Mouse (Mus musculus) kidney, postnatal 14 days (tissue): Measurements from ENCODE around the gene Nedd8.
A peak's percentile ranks its signal among the peaks of the same experiment; 100 is the strongest.

ENCODE experiments used
- DNase-seq: peaks from one replicate; pipeline ENCODE4 v3.0.0; 2022; ENCODE audit warnings: mixed read lengths

Nedd8 gene

DNA sequence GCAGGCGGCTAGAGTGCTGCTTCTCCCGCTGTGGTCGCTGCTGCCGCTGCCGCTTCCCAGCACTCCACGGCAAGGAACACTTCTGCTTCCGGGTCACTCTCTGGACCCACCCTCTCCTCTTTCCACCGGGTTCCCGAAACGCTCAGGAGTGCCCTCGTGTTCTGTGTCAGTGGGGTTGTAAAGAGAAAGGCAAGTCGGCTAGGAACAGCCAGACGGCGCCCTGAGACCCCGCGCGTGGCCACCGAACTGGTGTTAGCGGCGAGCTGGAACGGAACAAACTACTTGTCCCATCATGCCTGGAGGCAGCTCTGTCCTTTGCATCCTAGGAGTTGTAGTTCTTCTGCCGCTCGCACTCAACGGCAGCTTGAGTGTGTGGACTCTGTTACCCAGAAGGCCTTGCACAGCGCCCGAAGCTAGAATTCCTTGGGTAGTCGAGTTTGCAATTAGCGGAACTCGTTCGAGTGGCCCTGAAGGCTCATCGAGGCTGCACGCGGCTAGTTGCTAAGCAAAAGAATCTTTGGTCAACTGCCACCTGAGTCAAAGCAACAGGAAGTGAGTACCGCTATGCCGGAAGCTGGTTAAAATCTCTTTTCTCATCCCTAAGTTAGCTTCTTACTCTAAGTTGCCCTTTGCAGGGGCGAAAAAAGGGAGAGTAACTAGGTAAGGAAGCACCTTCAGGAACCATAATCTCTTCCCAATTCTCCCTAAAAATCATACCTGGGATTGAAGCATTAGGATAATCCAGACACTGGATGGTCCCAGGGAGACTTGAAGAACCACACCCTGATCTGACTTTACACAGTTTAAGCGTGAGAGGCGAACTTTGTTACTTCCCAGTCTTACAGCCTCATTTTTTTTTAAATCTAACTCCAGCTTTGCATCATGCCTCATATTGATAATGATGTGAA, at the start of gene Nedd8, which contains the start of gene Gmpr2:
TSS of gene Nedd8 (minus strand) at position 292 of the 908 bp plus-strand sequence.
TSS of gene Gmpr2 (plus strand) at position 109 of the 908 bp plus-strand sequence.
- peak; percentile 95 for DNase-seq

DNA sequence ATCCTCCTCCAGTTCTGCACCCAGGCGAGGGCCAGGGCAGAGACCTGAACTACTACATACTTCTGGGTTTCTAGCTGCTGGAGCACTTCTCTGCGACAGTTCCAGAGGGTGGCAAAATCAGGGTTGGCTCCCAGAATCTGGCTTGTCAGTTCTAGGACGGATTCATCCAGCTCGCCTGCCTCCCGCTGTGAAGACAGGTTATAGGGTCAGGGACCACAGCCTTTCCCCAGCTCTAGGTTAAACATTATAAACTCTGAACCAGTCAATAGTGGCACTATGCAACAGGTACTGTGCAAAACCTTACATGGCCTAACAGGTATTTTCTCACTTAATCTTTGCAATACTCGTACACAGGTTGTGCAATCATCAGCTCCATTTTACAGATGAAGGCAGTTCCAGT, 49.2 kb upstream of the Nedd8 start:
- peak; percentile 63 for DNase-seq

- DNase-seq, result no peak
Measured at GRCm38 (mm10) chr14:55720666-55721065, 48.7 kb upstream of the Nedd8 start.

DNA sequence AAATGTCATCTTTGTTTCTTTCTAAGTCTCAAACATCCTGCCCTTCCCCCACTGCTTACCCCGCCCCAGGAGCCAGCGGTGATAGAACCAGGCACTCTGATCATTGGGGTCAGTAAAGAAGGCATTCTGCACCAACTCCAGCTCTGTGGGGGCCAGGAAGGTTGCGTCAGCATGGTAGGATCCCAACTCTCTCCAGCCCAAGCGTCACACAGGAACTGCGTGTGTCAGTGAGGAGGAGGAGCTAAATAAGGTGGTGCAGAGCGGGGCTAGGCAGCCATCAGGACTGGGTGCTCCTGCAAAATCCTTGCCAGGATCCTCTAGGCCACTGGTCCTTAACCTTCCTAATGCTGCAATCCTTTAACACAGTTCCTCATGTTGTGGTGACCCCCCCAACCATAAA, 47.8 kb upstream of the Nedd8 start:
- DNase-seq, result no peak

DNA sequence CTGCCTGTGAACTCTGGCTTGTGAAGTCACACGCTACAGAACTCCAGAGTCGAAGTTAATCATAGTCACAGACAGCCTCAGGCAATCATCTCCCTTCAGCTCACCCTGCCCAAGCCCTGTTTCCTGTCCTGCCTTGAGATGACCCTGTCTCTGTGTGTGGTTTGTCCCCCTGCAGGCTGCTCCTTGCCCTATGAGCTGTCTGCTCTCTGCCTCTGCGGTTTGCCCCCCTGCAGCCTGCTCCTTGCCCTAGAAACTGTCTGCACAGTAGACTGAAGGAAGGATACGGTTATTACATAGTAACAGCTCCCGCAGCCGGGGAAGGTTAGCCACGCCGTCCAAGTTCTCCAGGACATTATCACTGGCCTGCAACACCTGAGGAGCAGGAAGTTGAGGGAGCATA, 45.0 kb upstream of the Nedd8 start:
- peak; percentile 78 for DNase-seq

DNA sequence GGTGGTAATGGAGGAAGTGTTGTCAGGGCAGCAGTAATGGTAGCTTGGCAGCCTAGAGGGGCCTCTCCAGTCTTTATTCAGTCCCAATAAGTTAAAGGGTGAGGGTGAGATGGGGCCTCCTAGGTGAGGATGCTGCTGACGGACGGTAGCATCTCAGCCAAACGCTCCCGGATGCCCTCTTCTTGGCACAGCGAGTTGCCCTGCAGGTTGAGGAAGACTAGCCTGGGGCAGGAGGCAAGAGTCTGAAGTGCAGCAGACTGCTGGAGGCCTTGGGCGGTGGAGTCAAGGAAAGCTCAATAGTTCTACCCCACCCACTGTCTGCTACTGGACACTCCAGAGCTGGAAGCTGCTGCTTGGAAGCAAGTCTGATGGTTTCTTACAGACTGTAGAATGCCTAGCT, 44.3 kb upstream of the Nedd8 start:
- DNase-seq, result peak; percentile 47

GRCm38 (mm10) chr14:55714893-55715292, 43.0 kb upstream of the Nedd8 start:
- no peak for DNase-seq

DNA sequence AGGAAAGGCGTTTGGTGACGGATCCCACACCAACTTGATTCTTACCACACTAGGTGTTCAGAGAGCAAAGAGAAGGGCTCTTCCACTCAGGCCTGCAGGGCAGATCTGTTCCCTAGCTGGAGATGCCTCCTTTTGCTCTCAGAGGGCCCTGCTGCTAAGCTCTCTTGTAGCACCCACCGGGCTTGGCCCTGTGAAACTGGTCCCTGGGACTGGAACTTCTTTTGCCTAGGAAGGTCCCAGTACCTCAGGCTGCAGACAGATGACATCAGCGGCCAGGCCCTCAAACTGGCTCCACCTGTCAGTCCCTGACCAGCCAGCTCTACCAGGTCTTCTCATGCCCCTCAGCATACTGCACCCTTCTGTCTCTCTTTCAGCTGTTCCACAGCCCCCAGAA, 41.8 kb upstream of the Nedd8 start, which contains the start of gene Tgm1:
TSS of gene Tgm1 (minus strand) at position 198 of the 394 bp plus-strand sequence.
- no peak for DNase-seq

- peak; percentile 77 for DNase-seq
Measured at GRCm38 (mm10) chr14:55713007-55713728, 41.2 kb upstream of the Nedd8 start.

GRCm38 (mm10) chr14:55711786-55712185, 39.9 kb upstream of the Nedd8 start:
- no peak for DNase-seq

DNA sequence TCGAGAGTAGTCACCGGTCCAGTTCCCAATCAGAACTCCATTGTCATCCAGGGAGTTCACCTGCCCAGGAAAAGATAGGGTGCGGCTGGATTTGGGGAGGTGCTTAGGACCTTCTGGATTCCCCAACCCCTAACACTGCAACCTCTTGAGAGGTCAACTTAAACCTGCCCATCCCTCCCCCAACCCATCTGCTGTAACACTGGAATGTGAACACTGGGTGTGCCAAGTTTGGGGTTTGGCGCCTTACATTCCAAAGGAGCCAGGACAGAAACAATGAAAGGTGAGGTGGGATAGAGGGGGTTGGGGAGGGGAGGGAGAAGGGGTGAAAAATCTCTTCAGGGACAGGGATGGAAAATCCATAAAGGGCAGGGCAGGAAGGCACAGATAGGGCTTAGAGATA, 37.6 kb upstream of the Nedd8 start:
- DNase-seq, result no peak

DNA sequence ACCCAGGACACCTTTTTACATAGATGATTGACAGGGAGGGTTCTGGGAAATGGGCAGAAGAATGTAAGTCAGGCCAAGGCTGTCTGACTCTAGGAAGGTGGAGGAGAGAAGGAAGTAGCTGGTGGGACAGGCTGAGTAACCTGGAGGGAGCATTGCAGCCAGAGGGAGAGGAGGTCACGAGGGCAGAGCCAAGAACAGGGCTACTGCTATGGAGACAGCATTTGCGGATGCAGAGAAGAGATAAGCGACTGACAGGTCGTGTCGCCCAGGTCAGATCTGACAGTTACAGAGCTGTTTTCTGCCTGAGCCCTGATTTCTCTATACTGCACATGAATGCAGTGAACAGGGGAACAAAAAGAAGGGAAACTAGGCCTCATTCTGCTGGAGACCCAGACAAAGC, 35.5 kb upstream of the Nedd8 start:
- DNase-seq, result no peak

GRCm38 (mm10) chr14:55706051-55706600, 34.2 kb upstream of the Nedd8 start:
- DNase-seq, result no peak

GRCm38 (mm10) chr14:55702761-55703160, 30.8 kb upstream of the Nedd8 start:
- DNase-seq, result no peak

- no peak for DNase-seq
Measured at GRCm38 (mm10) chr14:55701131-55701530, 29.2 kb upstream of the Nedd8 start.

DNA sequence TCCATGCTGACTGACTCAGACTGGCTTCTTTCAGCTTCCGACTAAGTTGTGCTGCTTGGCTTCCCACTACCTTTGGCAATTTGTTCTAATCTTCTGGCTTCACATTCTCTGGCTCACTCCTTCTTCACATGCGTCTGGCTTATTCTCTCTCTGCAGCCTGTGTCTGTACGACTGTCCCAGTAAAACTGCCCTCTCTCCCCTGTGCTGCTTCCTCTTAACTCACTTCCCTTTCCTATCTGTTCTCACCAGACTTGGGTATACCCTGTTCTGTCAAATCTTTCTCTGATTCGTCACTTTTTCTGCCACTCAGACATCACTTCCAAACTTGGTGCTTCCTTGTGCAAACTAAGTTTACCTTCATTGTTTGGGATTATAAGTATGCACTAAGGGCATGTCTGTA, 25.3 kb upstream of the Nedd8 start:
- DNase-seq, result no peak

DNA sequence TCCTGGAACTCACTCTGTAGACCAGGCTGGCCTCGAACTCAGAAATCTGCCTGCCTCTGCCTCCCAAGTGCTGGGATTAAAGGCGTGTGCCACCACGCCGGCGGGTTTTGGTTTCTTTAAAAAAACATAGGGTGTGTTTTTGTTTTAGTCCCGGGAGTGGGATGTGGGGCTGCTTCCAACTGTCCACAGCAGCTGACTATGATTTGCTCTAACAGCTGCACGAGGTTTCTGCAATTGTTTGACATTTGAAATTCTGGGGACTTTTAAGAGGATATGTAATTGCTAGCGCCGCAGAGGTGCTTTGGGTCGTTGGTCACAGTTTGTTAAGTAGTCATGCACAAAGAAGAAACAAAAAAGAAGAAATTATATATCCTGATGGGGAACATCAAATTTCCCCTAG, 17.5 kb upstream of the Nedd8 start:
- no peak for DNase-seq

DNA sequence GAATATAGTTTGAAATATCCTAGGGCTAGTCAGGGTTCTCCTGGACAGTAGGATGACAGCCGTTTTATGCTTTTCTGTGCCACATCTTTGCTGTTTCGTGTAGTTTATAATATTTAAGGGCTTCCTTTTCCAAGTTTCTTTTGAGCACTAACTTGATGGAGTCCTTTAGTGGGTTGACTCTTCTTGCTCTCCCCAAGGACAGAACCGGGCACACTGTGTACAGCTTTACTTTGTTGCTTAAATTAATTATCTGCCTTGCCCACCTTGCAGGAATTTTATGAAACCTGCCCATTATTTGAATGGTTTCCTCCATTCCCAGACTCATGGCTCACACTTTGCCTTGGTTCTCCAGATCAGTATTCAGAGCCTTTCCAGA, 10.2 kb upstream of the Nedd8 start:
- no peak for DNase-seq

- peak; percentile 96 for DNase-seq
Measured at GRCm38 (mm10) chr14:55681160-55682117, 9.5 kb upstream of the Nedd8 start, which contains the start of gene Tinf2. Gene Tinf2 (minus strand): TSS chr14:55681820.

DNA sequence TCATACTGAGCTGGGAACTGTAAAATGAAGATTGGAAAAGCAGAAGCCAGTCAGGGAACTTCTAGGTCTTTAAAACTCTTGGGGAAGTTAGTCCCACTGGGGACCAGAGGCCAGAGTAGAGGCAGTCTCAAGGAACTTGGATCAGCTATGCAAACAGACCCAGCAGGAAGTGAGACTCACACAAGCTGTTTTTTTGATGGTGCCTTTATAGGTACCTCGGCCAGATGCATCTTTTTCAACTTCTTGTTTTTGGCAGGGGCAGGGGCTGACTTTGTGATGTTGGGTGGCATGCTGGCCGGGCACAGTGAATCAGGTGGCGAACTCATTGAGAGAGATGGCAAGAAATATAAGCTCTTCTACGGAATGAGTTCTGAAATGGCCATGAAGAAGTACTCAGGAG, 5.7 kb upstream of the Nedd8 start:
- DNase-seq, result no peak

GRCm38 (mm10) chr14:55672741-55673060, 777 bp upstream of the Nedd8 start:
- DNase-seq, result no peak

GRCm38 (mm10) chr14:55671486-55671832, 465 bp downstream of the Nedd8 start:
- no peak for DNase-seq

DNA sequence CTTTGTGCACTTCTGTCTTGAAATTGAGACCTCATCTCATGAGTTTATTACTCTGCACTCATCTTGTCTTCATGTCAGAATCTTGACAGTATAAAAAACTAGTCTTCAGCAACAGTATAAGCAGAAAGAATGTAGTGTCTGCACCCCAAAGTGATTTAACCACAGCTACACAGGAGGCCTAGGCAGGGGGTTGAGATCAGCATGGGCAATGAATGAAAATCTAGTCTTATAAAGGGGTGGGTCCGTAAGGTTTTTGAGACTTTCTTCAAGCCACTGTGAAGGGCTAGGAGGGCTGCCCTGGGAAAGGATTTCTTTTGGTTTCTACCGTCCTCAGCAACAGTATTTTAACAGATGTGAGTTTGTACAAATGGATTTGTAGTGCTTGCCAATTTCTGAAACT, 11.3 kb downstream of the Nedd8 start:
- no peak for DNase-seq
